Mouse (Mus musculus) left cerebral cortex, adult 2 months (tissue): ENCODE results near the gene Ccl4. TPM values are rescaled to one million over a fixed set of nuclear protein-coding genes. Genes with fewer than 3 reads are reported as not detected.

Experiments
- DNase-seq, 2 experiments: peaks; one replicate each; pipeline ENCODE4 v3.0.0; 2021 to 2022; ENCODE audit warnings: low spot score in 2 of 2, mixed read lengths in 1 of 2; ENCODE audit errors: extremely low spot score in 1 of 2
- H3K27ac ChIP-seq: fragments of 200-600 bp; 2 replicates; pipeline ENCODE4 v1.8.1; 2022
- H3K4me3 ChIP-seq: fragments of 200-600 bp; 2 replicates; pipeline ENCODE4 v1.8.1; 2022
- CTCF ChIP-seq: fragments of 200-600 bp; IDR thresholded peaks from 2 replicates; pipeline ENCODE4 v1.8.1; 2022; ENCODE audit warnings: antibody characterized with exemption, mild to moderate bottlenecking, moderate library complexity
- intact Hi-C: fragments of 180-260 bp; cut with DNase I; formaldehyde crosslinking; loops from one replicate; pipeline ENCODE4 v1.15.1; 2025
- total RNA-seq, 2 experiments: library from RNA; stranded (reverse); gene quantifications; 2 replicates each; pipeline ENCODE4 v1.2.3; 2021

Ccl4 gene
- total RNA-seq, 2 experiments from 2014 or later = not detected

- intact Hi-C loops = loop anchor here (5.0 to 10.0 kb wide), 2 partner anchors 98 to 195 kb away; no protein-coding TSS in a partner anchor
- no peak; the same call in none of the 2 replicates for TF ChIP-seq CTCF
- DNase-seq = no peak
- no peak overlapping the region for H3K27ac ChIP-seq
- H3K4me3 ChIP-seq = no peak overlapping the region
Measured at GRCm38 (mm10) chr11:83639533-83639932, 22.9 kb upstream of the Ccl4 start.

GRCm38 (mm10) chr11:83640141-83640540 lies 22.2 kb upstream of the Ccl4 start:
- TF ChIP-seq CTCF = no peak
- intact Hi-C loops = no loop called here
- H3K27ac ChIP-seq = no peak overlapping the region
- H3K4me3 ChIP-seq = no peak overlapping the region
- DNase-seq = no peak

GRCm38 (mm10) chr11:83641216-83641615 lies 21.2 kb upstream of the Ccl4 start:
- Histone ChIP-seq H3K27ac (no peak overlapping the region), H3K4me3 (no peak overlapping the region)
- no peak for DNase-seq
- TF ChIP-seq CTCF = no peak
- intact Hi-C loops = no loop called here

GRCm38 (mm10) chr11:83645521-83645920 lies 16.9 kb upstream of the Ccl4 start, which contains the start of gene Rpl9-ps1:
Gene Rpl9-ps1, minus strand, starts transcription at chr11:83645621.
- no peak within 1 kb of the TSS for H3K27ac ChIP-seq
- intact Hi-C loops = no loop called here

GRCm38 (mm10) chr11:83646356-83647149 lies 15.8 kb upstream of the Ccl4 start:
- Histone ChIP-seq H3K27ac (no peak overlapping the region), H3K4me3 (no peak overlapping the region)
- intact Hi-C loops = no loop called here
- no peak for TF ChIP-seq CTCF
- DNase-seq = no peak

More at GRCm38 (mm10) chr11:83645521-83645920, 16.9 kb upstream of the Ccl4 start, which contains the start of gene Rpl9-ps1:
- DNase-seq = no peak
- no peak within 1 kb of the TSS for H3K4me3 ChIP-seq
- no peak for TF ChIP-seq CTCF

GRCm38 (mm10) chr11:83649305-83649841 lies 13.0 kb upstream of the Ccl4 start, which contains the start of gene Ccl3:
Gene Ccl3, minus strand, starts transcription at chr11:83649355.
- Histone ChIP-seq H3K27ac (no peak within 1 kb of the TSS), H3K4me3 (no peak within 1 kb of the TSS)
- no peak for TF ChIP-seq CTCF
- intact Hi-C loops = no loop called here
- DNase-seq = no peak

- intact Hi-C loops = no loop called here
- no peak for DNase-seq
- TF ChIP-seq CTCF = no peak
- Histone ChIP-seq H3K4me3 (no peak overlapping the region), H3K27ac (no peak overlapping the region)
Measured at GRCm38 (mm10) chr11:83654606-83655005, 7.8 kb upstream of the Ccl4 start.

- Histone ChIP-seq H3K27ac (no peak overlapping the region), H3K4me3 (no peak overlapping the region)
- intact Hi-C loops = no loop called here
- no peak for DNase-seq
- TF ChIP-seq CTCF = no peak
Measured at GRCm38 (mm10) chr11:83657508-83657907, 4.9 kb upstream of the Ccl4 start.

GRCm38 (mm10) chr11:83658797-83659196 lies 3.6 kb upstream of the Ccl4 start:
- intact Hi-C loops = no loop called here
- no peak overlapping the region for H3K27ac ChIP-seq
- DNase-seq = no peak
- no peak for TF ChIP-seq CTCF
- H3K4me3 ChIP-seq = no peak overlapping the region

GRCm38 (mm10) chr11:83663532-83663931 lies 1.1 kb downstream of the Ccl4 start:
- intact Hi-C loops = no loop called here
- Histone ChIP-seq H3K4me3 (no peak overlapping the region), H3K27ac (no peak overlapping the region)
- no peak for TF ChIP-seq CTCF
- DNase-seq = no peak

GRCm38 (mm10) chr11:83671743-83672142 lies 9.4 kb downstream of the Ccl4 start:
- intact Hi-C loops = no loop called here
- no peak for TF ChIP-seq CTCF
- H3K4me3 ChIP-seq = no peak overlapping the region
- no peak for DNase-seq
- no peak overlapping the region for H3K27ac ChIP-seq

GRCm38 (mm10) chr11:83675665-83676064 lies 13.3 kb downstream of the Ccl4 start:
- H3K27ac ChIP-seq = no peak overlapping the region
- TF ChIP-seq CTCF = no peak
- DNase-seq = no peak
- intact Hi-C loops = no loop called here
- no peak overlapping the region for H3K4me3 ChIP-seq
